Mouse (Mus musculus): ENCODE measurements around the gene Clint1. TPM values are rescaled to one million over a fixed set of nuclear protein-coding genes. Genes with fewer than 3 reads are reported as not detected.

Clint1 gene
- polyA plus RNA-seq, 1 experiment from 2014 or later: 42.8 TPM

- Histone ChIP-seq H3K9ac (no peak overlapping the region), H3K9me3 (no peaks in the 10 kb centered on the region), H3K4me1 (peaks cover 24% of the 10 kb centered on the region), H3K36me3 (replicated peaks) (no peaks in the 10 kb centered on the region), H3K27ac (no peak overlapping the region), H3K4me3 (no peak overlapping the region), H3K4me2 (no peak overlapping the region), H3K27me3 (replicated peaks) (no peaks in the 10 kb centered on the region)
- WGBS: 74% methylated on average over 3 of the region's 3 CpGs
- no peak for ATAC-seq (replicated peaks)
Measured at GRCm38 (mm10) chr11:45849859-45850258, 2.0 kb upstream of the Clint1 start.

GRCm38 (mm10) chr11:45850317-45850716 lies 1.5 kb upstream of the Clint1 start:
- Histone ChIP-seq H3K9me3 (no peaks in the 10 kb centered on the region), H3K4me1 (peaks cover 28% of the 10 kb centered on the region), H3K27ac (no peak overlapping the region), H3K27me3 (replicated peaks) (no peaks in the 10 kb centered on the region), H3K4me3 (no peak overlapping the region), H3K9ac (no peak overlapping the region), H3K36me3 (replicated peaks) (no peaks in the 10 kb centered on the region), H3K4me2 (no peak overlapping the region)
- ATAC-seq (replicated peaks): no peak
- 52% methylated on average over 3 of the region's 3 CpGs for WGBS

- Histone ChIP-seq H3K9ac (peak overlapping the region; percentile 91), H3K4me1 (peaks cover 40% of the 10 kb centered on the region), H3K9me3 (no peaks in the 10 kb centered on the region), H3K27ac (peak overlapping the region; percentile 80), H3K4me2 (peak overlapping the region; percentile 70), H3K27me3 (replicated peaks) (no peaks in the 10 kb centered on the region), H3K4me3 (peak overlapping the region; percentile 93), H3K36me3 (replicated peaks) (no peaks in the 10 kb centered on the region)
- ATAC-seq (replicated peaks): no peak; the same call in 1 of the 2 replicates
- 3% methylated on average over 49 of the region's 58 CpGs for WGBS
Measured at GRCm38 (mm10) chr11:45852124-45852994, 508 bp downstream of the Clint1 start.

- ATAC-seq (replicated peaks): no peak
- no peak overlapping the region for H3K27ac ChIP-seq
- H3K27me3 ChIP-seq (replicated peaks): no peaks in the 10 kb centered on the region
- H3K9ac ChIP-seq: no peak overlapping the region
- H3K4me1 ChIP-seq: peaks cover 40% of the 10 kb centered on the region
- H3K9me3 ChIP-seq: no peaks in the 10 kb centered on the region
- 74% methylated on average over 6 of the region's 6 CpGs for WGBS
- H3K36me3 ChIP-seq (replicated peaks): no peaks in the 10 kb centered on the region
- H3K4me3 ChIP-seq: peak overlapping the region; percentile 93
- H3K4me2 ChIP-seq: peak overlapping the region; percentile 70
Measured at GRCm38 (mm10) chr11:45852995-45853317, 1.1 kb downstream of the Clint1 start.

GRCm38 (mm10) chr11:45853916-45854315 lies 2.1 kb downstream of the Clint1 start:
- no peak overlapping the region for H3K9ac ChIP-seq
- 94% methylated on average over 2 of the region's 2 CpGs for whole genome bisulfite sequencing
- no peaks in the 10 kb centered on the region for H3K36me3 ChIP-seq (replicated peaks)
- H3K4me1 ChIP-seq: peaks cover 40% of the 10 kb centered on the region
- no peak overlapping the region for H3K4me2 ChIP-seq
- H3K27me3 ChIP-seq (replicated peaks): no peaks in the 10 kb centered on the region
- no peaks in the 10 kb centered on the region for H3K9me3 ChIP-seq
- no peak overlapping the region for H3K4me3 ChIP-seq
- no peak for ATAC-seq (replicated peaks)
- no peak overlapping the region for H3K27ac ChIP-seq

GRCm38 (mm10) chr11:45854381-45854780 lies 2.5 kb downstream of the Clint1 start:
- Histone ChIP-seq H3K27ac (no peak overlapping the region), H3K4me1 (peaks cover 40% of the 10 kb centered on the region), H3K9me3 (no peaks in the 10 kb centered on the region), H3K4me3 (no peak overlapping the region), H3K4me2 (no peak overlapping the region), H3K27me3 (replicated peaks) (no peaks in the 10 kb centered on the region), H3K36me3 (replicated peaks) (no peaks in the 10 kb centered on the region), H3K9ac (no peak overlapping the region)
- ATAC-seq (replicated peaks): no peak
- 90% methylated on average over 7 of the region's 7 CpGs for WGBS

GRCm38 (mm10) chr11:45855407-45856148 lies 3.7 kb downstream of the Clint1 start:
- no peak overlapping the region for H3K27ac ChIP-seq

GRCm38 (mm10) chr11:45856149-45856516 lies 4.3 kb downstream of the Clint1 start:
- Histone ChIP-seq H3K27me3 (replicated peaks) (no peaks in the 10 kb centered on the region), H3K36me3 (replicated peaks) (no peaks in the 10 kb centered on the region), H3K4me3 (no peak overlapping the region), H3K4me1 (peaks cover 40% of the 10 kb centered on the region), H3K9ac (no peak overlapping the region), H3K27ac (no peak overlapping the region), H3K9me3 (no peaks in the 10 kb centered on the region), H3K4me2 (no peak overlapping the region)
- ATAC-seq (replicated peaks): no peak
- 86% methylated on average over 6 of the region's 6 CpGs for WGBS

More at GRCm38 (mm10) chr11:45855407-45856148, 3.7 kb downstream of the Clint1 start:
- no peak overlapping the region for H3K4me2 ChIP-seq
- no peaks in the 10 kb centered on the region for H3K27me3 ChIP-seq (replicated peaks)
- no peak for ATAC-seq (replicated peaks)
- no peaks in the 10 kb centered on the region for H3K9me3 ChIP-seq
- H3K9ac ChIP-seq: no peak overlapping the region
- WGBS: 83% methylated on average over 7 of the region's 7 CpGs
- no peaks in the 10 kb centered on the region for H3K36me3 ChIP-seq (replicated peaks)
- peaks cover 40% of the 10 kb centered on the region for H3K4me1 ChIP-seq
- no peak overlapping the region for H3K4me3 ChIP-seq

- no peak for ATAC-seq (replicated peaks)
- H3K27me3 ChIP-seq (replicated peaks): no peaks in the 10 kb centered on the region
- no peak overlapping the region for H3K27ac ChIP-seq
- no peaks in the 10 kb centered on the region for H3K9me3 ChIP-seq
- no peaks in the 10 kb centered on the region for H3K36me3 ChIP-seq (replicated peaks)
- 89% methylated on average over 7 of the region's 7 CpGs for WGBS
- H3K4me2 ChIP-seq: no peak overlapping the region
- H3K4me1 ChIP-seq: peaks cover 2% of the 10 kb centered on the region; the same call in 1 of the 2 replicates
- no peak overlapping the region for H3K9ac ChIP-seq
- H3K4me3 ChIP-seq: no peak overlapping the region
Measured at GRCm38 (mm10) chr11:45861334-45861733, 9.5 kb downstream of the Clint1 start.

- 95% methylated on average over 3 of the region's 3 CpGs for WGBS
- no peaks in the 10 kb centered on the region for H3K27me3 ChIP-seq (replicated peaks)
- no peaks in the 10 kb centered on the region for H3K4me1 ChIP-seq
- H3K4me3 ChIP-seq: no peak overlapping the region
- ATAC-seq (replicated peaks): no peak
- H3K4me2 ChIP-seq: no peak overlapping the region
- H3K36me3 ChIP-seq (replicated peaks): no peaks in the 10 kb centered on the region
- no peak overlapping the region for H3K9ac ChIP-seq
- no peaks in the 10 kb centered on the region for H3K9me3 ChIP-seq
- H3K27ac ChIP-seq: no peak overlapping the region
Measured at GRCm38 (mm10) chr11:45864409-45864808, 12.6 kb downstream of the Clint1 start.

- H3K4me1 ChIP-seq: no peaks in the 10 kb centered on the region
- no peaks in the 10 kb centered on the region for H3K9me3 ChIP-seq
- 88% methylated on average over 2 of the region's 2 CpGs for WGBS
- H3K4me3 ChIP-seq: no peak overlapping the region
- no peak for ATAC-seq (replicated peaks)
- no peaks in the 10 kb centered on the region for H3K36me3 ChIP-seq (replicated peaks)
- no peak overlapping the region for H3K4me2 ChIP-seq
- H3K27ac ChIP-seq: no peak overlapping the region
- H3K27me3 ChIP-seq (replicated peaks): no peaks in the 10 kb centered on the region
- no peak overlapping the region for H3K9ac ChIP-seq
Measured at GRCm38 (mm10) chr11:45865861-45866260, 14.0 kb downstream of the Clint1 start.

- Histone ChIP-seq H3K27me3 (replicated peaks) (no peaks in the 10 kb centered on the region), H3K9ac (no peak overlapping the region), H3K4me2 (no peak overlapping the region), H3K4me1 (no peaks in the 10 kb centered on the region), H3K9me3 (no peaks in the 10 kb centered on the region), H3K4me3 (no peak overlapping the region), H3K36me3 (replicated peaks) (no peaks in the 10 kb centered on the region), H3K27ac (no peak overlapping the region)
- no peak for ATAC-seq (replicated peaks)
- 93% methylated on average over 4 of the region's 4 CpGs for WGBS
Measured at GRCm38 (mm10) chr11:45866534-45866933, 14.7 kb downstream of the Clint1 start.
